Comparison of ENCODE assay signal across 9 mouse cellular contexts in the genomic region with DNA sequence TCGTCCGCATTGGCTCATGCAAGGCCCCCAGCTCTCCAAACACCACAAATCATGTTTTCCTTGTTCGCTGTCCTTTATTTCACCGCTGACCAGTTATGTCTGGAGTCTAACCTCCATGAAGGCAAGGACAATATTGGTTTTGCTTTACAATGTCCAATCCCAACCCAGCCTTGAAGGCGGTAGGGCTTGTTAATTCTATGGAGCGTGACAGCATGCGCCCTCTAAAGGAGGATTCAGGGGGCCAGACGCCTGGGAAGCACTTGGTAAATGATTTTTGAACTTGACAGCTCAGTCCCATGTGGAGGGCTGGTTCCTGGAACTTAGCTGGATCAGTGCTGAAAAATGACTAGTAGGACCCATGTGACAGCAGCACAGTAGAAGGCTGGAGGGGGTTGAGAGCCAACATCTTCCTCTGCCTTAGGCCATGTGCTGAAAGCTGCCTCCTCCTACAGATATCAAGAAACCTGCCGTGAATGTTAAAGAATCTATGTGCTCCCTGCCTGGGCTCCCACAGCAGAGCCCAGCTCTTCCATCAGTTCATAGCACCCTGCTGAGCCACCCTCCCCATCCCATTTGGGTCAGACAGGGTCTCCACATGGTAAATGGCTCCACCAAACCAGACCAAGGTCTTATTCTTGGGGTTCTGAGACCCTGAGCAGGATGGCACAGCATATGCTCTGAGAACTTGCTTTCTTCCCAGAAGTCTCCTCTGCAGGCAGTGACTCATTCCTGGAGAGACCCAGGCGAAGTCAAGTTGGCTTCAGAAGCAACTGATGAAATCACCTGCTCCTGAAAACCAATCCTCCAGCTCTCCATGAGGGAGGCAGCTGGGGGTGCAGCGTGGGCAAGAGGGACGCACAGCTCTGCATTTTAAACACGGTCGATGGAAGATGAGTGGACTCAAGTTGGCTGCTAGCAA.
DNase-seq lines count a peak whose midpoint lies in the region.
"Had no signal": no experiment of that assay in that cellular context is flagged by ENCODE, and none has a peak within 500 bp of the region (broad histone marks: within the 10 kb centered on the region; RNA-seq: fewer than 3 reads in every experiment).

No protein-coding gene starts in this region.

- peak; percentile 84 for DNase-seq in heart, adult 11 months
- DNase-seq in heart, adult 9 months (ENCODE audit: low spot score in 2 of 2) = no peak
- peak; percentile 3 to 4 for DNase-seq in layer of hippocampus, adult 18-20 months (ENCODE audit: low spot score in 2 of 2)
- no peak for DNase-seq in layer of hippocampus, postnatal 14 days (ENCODE audit: low spot score in 2 of 2)
- peak; percentile 13 for DNase-seq in 3T3-L1 (ENCODE audit: low read depth, low spot score)
- DNase-seq in frontal cortex, postnatal 36 days (ENCODE audit: low spot score in 2 of 2) = peak; percentile 29 to 50
- DNase-seq in cerebellum, adult 18-20 months = no peak
- DNase-seq in T-cell, adult 2 months (ENCODE audit: low spot score) = no peak
- DNase-seq: lung, postnatal 4 days had no signal

Comparison
In these comparisons a context has a peak if more than half of its experiments do, and no peak if none do; other contexts are left out.
1. DNase-seq: peak in heart, adult 11 months (single experiment), layer of hippocampus, adult 18-20 months (2 of 2), 3T3-L1 (single experiment) and frontal cortex, postnatal 36 days (2 of 2); none in heart, adult 9 months (0 of 2), layer of hippocampus, postnatal 14 days (0 of 2), cerebellum, adult 18-20 months (0 of 2) and T-cell, adult 2 months (single experiment).